Mouse (Mus musculus) cerebellum, adult 2 months (tissue): ENCODE data around the gene Serpinh1.

Source experiments
- CTCF ChIP-seq: fragments of 200-500 bp; IDR thresholded peaks from 2 replicates; pipeline ENCODE4 v1.5.1; 2011; ENCODE audit warnings: low read depth, mild to moderate bottlenecking, control low read depth, low read length, moderate library complexity, borderline replicate concordance; ENCODE audit not compliant: insufficient read depth
- POLR2A ChIP-seq: fragments of 200-500 bp; IDR thresholded peaks from 2 replicates; pipeline ENCODE4 v1.6.1; 2011; ENCODE audit warnings: low read length, control low read depth, borderline replicate concordance; ENCODE audit not compliant: insufficient read depth

DNA sequence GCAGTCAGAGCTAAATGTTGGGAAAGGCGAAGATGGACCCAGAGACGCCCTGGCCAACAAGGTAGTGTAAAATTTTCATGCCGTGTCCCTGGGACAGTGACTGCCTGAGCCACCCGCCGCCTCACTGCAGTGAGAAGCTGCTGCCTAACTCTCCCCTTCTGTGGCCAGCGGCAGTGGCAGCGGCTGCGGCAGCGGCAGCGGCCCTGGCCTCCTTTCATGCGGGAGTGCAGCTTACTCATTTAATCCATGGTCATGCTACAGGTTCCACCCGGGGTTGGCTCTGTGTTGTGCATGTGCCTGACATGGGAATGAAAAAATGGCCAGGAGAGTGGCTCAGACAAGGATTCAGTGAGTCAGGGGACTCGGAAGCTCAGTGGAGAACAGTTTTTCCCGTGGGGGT is 32.5 kb downstream of the Serpinh1 start:
- TF ChIP-seq POLR2A (no peak), CTCF (no peak)
